Mouse (Mus musculus) liver, embryonic 18 days (tissue): Measurements from ENCODE around the gene Gm8159. TPM values are rescaled to one million over a fixed set of nuclear protein-coding genes. Genes with fewer than 3 reads are reported as not detected.

ENCODE experiments used
- polyA plus RNA-seq: library from polyadenylated mRNA; depleted of rRNA; stranded (reverse); fragments of >200 nt; gene quantifications from 2 replicates; pipeline ENCODE4 v1.2.3, GENCODE M21; 2012; rRNA removed

The Gm8159 gene
- not detected in 2 replicates for polyA plus RNA-seq

DNA sequence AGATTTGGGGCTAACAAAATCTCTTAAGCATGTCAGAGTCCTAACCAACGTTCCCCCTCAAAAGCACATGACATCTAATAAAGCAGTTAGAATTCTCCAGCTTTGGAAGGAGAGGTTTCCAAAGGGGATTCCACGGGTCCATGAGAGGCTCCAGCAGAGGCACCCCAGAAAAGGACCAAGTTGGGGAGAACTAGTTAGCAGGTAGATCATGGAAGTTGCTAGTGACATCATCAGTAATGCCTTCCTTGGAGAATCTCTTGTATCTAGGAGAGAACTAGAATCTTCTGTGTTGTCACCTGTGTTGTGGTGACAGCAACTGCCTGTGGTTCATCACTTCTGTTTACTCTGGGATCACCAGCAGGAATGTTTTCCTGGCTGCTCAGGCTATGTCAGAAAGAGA is at the start of gene Gm8159:
Gene Gm8159 (plus strand): TSS at position 301 of the 400 bp plus-strand sequence.

DNA sequence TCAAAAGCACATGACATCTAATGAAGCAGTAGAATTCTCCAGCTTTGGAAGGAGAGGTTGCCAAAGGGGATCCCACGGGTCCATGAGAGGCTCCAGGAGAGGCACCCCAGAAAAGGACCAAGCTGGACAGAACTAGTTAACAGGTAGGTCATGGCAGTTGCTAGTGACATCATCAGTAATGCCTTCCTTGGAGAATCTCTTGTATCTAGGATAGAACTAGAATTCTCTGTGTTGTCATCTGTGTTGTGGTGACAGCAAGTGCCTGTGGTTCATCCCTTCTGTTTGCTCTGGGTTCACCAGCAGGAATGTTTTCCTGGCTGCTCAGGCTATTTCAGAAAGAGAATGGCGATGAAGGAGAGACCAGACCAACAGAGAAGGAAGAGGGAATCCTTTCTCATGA is 31.7 kb downstream of the Gm8159 start, which contains the start of gene Gm3239:
Gene Gm3239 (plus strand): TSS at position 301 of the 400 bp plus-strand sequence.

Other genes starting within 250 kb of the Gm8159 start
- not detected in 2 replicates for gene Gm3159, start 234.8 kb upstream of the Gm8159 start, polyA plus RNA-seq
- not detected in 2 replicates for gene Gm3164, start 216.9 kb upstream of the Gm8159 start, polyA plus RNA-seq
- gene Gm3173, start 201.4 kb upstream of the Gm8159 start, polyA plus RNA-seq: not detected in 2 replicates
- gene Gm3182, start 150.6 kb upstream of the Gm8159 start, polyA plus RNA-seq: not detected in 2 replicates
- not detected in 2 replicates for gene Gm3047, start 76.9 kb upstream of the Gm8159 start, polyA plus RNA-seq
- gene Gm3239, start 31.8 kb downstream of the Gm8159 start, polyA plus RNA-seq: not detected in 2 replicates
- gene Gm7876, start 76.9 kb downstream of the Gm8159 start, polyA plus RNA-seq: not detected in 2 replicates
- not detected in 2 replicates for gene Gm3252, start 94.4 kb downstream of the Gm8159 start, polyA plus RNA-seq
- not detected in 2 replicates for gene Gm9602, start 144.0 kb downstream of the Gm8159 start, polyA plus RNA-seq
- not detected in 2 replicates for gene Gm3269, start 205.8 kb downstream of the Gm8159 start, polyA plus RNA-seq
- gene Gm3264, start 223.2 kb downstream of the Gm8159 start, polyA plus RNA-seq: not detected in 2 replicates